Mouse (Mus musculus) intestine, postnatal 0 days (tissue): ENCODE measurements at regions not wholly inside any gene's neighbourhood (a gene's known extent, or its start where the extent isn't known, plus 50 kb on each side); places are given as distances from the start of the nearest gene placed in this dataset.
A peak's percentile ranks its signal among the peaks of the same experiment; 100 is the strongest.

Experiments
- ATAC-seq: fragments of 200-750 bp; cut with Nextera tagmentation; 2 replicates; pipeline ENCODE4 v1.8.0; 2017; ENCODE audit warnings: mild to moderate bottlenecking, moderate TSS enrichment, moderate library complexity
- H3K27ac ChIP-seq: fragments of 300-500 bp; sonication (generic); 2 replicates; pipeline ENCODE4 v1.5.1; 2014; ENCODE audit warnings: mild to moderate bottlenecking, low read depth, low read length, moderate library complexity
- H3K27me3 ChIP-seq: fragments of 300-500 bp; sonication (generic); replicated peaks from 2 replicates; pipeline ENCODE4 v1.6.1; 2014; ENCODE audit warnings: low read length, mixed read lengths; ENCODE audit not compliant: control insufficient read depth, insufficient read depth
- H3K36me3 ChIP-seq: fragments of 300-500 bp; sonication (generic); 2 replicates; pipeline ENCODE4 v1.6.1; 2014; ENCODE audit warnings: mild to moderate bottlenecking, moderate library complexity; ENCODE audit not compliant: control insufficient read depth, insufficient read depth
- H3K4me1 ChIP-seq: fragments of 300-500 bp; sonication (generic); replicated peaks from 2 replicates; pipeline ENCODE4 v1.6.1; 2014; ENCODE audit warnings: antibody characterized with exemption, low read length, mixed read lengths; ENCODE audit not compliant: control insufficient read depth, insufficient read depth
- H3K4me2 ChIP-seq: fragments of 300-500 bp; sonication (generic); replicated peaks from 2 replicates; pipeline ENCODE4 v1.6.1; 2014; ENCODE audit warnings: low read depth, mild to moderate bottlenecking, moderate library complexity
- H3K4me3 ChIP-seq: fragments of 300-500 bp; sonication (generic); 2 replicates; pipeline ENCODE4 v1.5.1; 2014; ENCODE audit warnings: low read depth, low read length
- H3K9ac ChIP-seq: fragments of 300-500 bp; sonication (generic); 2 replicates; pipeline ENCODE4 v1.6.1; 2014; ENCODE audit warnings: mild to moderate bottlenecking, low read depth, low read length
- H3K9me3 ChIP-seq: fragments of 300-500 bp; sonication (generic); 2 replicates; pipeline ENCODE4 v1.6.1; 2016; ENCODE audit warnings: mixed run types; ENCODE audit not compliant: control insufficient read depth
- CTCF ChIP-seq: sonication (generic); IDR thresholded peaks from 2 replicates; pipeline ENCODE4 v1.5.1; 2016; ENCODE audit warnings: low read depth, mild to moderate bottlenecking, control low read depth, antibody characterized with exemption, moderate library complexity
- WGBS: fragments of 180-500 bp; shearing (Covaris S2); extraction: QIAGEN DNeasy Blood & Tissue Kit; methylation state at CpG from one replicate; pipeline ENCODE4 v1.1.7; 2014; 5-methylcytosine and 5-hydroxymethylcytosine counted together

GRCm38 (mm10) chr5:50820674-50821073 is 746.9 kb downstream of the Ppargc1a start:
- no peaks in the 10 kb centered on the region for H3K9me3 ChIP-seq
- no peak overlapping the region for H3K4me3 ChIP-seq
- H3K4me1 ChIP-seq, result no peaks in the 10 kb centered on the region
- H3K36me3 ChIP-seq, result no peaks in the 10 kb centered on the region
- no peak overlapping the region for H3K9ac ChIP-seq
- no peaks in the 10 kb centered on the region for H3K27me3 ChIP-seq
- 47% methylated on average over 2 of the region's 2 CpGs for WGBS
- H3K27ac ChIP-seq, result no peak overlapping the region
- H3K4me2 ChIP-seq, result no peak overlapping the region
- TF ChIP-seq CTCF, result no peak
- 0 out of 2 replicates have a peak, but pooled peaks have one; percentile 57 for ATAC-seq

GRCm38 (mm10) chr5:50819959-50820358 is 747.6 kb downstream of the Ppargc1a start:
- Histone ChIP-seq H3K36me3 (no peaks in the 10 kb centered on the region), H3K4me2 (no peak overlapping the region), H3K4me3 (no peak overlapping the region), H3K27me3 (no peaks in the 10 kb centered on the region), H3K4me1 (no peaks in the 10 kb centered on the region), H3K27ac (no peak overlapping the region), H3K9me3 (no peaks in the 10 kb centered on the region), H3K9ac (no peak overlapping the region)
- ATAC-seq, result peak; percentile 41; the same call in 1 of the 2 replicates
- no peak for TF ChIP-seq CTCF

GRCm38 (mm10) chr5:50795310-50795709 is 736.5 kb upstream of the Adgra3 start:
- no peak for ATAC-seq
- 58% methylated on average over 4 of the region's 4 CpGs for WGBS
- no peak for TF ChIP-seq CTCF

GRCm38 (mm10) chr5:50794453-50795169 is 735.8 kb upstream of the Adgra3 start:
- WGBS, result 58% methylated on average over 2 of the region's 2 CpGs
- Histone ChIP-seq H3K36me3 (no peaks in the 10 kb centered on the region), H3K9ac (no peak overlapping the region), H3K27me3 (no peaks in the 10 kb centered on the region), H3K4me2 (no peak overlapping the region), H3K27ac (no peak overlapping the region), H3K4me3 (no peak overlapping the region), H3K9me3 (no peaks in the 10 kb centered on the region), H3K4me1 (no peaks in the 10 kb centered on the region)
- ATAC-seq, result peak; percentile 79
- TF ChIP-seq CTCF, result no peak

More at GRCm38 (mm10) chr5:50795310-50795709, 736.5 kb upstream of the Adgra3 start:
- no peak overlapping the region for H3K4me3 ChIP-seq
- H3K4me2 ChIP-seq, result no peak overlapping the region
- H3K36me3 ChIP-seq, result no peaks in the 10 kb centered on the region
- H3K27ac ChIP-seq, result no peak overlapping the region
- no peaks in the 10 kb centered on the region for H3K27me3 ChIP-seq
- no peaks in the 10 kb centered on the region for H3K4me1 ChIP-seq
- H3K9me3 ChIP-seq, result no peaks in the 10 kb centered on the region
- H3K9ac ChIP-seq, result no peak overlapping the region

- no peak for ATAC-seq
- H3K27me3 ChIP-seq, result no peaks in the 10 kb centered on the region
- TF ChIP-seq CTCF, result no peak
- WGBS, result 28% methylated on average over 1 of the region's 1 CpGs
- no peak overlapping the region for H3K4me3 ChIP-seq
- H3K4me1 ChIP-seq, result no peaks in the 10 kb centered on the region
- H3K36me3 ChIP-seq, result no peaks in the 10 kb centered on the region
- no peaks in the 10 kb centered on the region for H3K9me3 ChIP-seq
- H3K4me2 ChIP-seq, result no peak overlapping the region
- H3K9ac ChIP-seq, result no peak overlapping the region
- H3K27ac ChIP-seq, result no peak overlapping the region
Observed at GRCm38 (mm10) chr5:50793558-50793957, 734.8 kb upstream of the Adgra3 start.

- TF ChIP-seq CTCF, result no peak
- no peaks in the 10 kb centered on the region for H3K36me3 ChIP-seq
- no peak for ATAC-seq
- no peaks in the 10 kb centered on the region for H3K4me1 ChIP-seq
- H3K27ac ChIP-seq, result no peak overlapping the region
- no peak overlapping the region for H3K9ac ChIP-seq
- H3K27me3 ChIP-seq, result no peaks in the 10 kb centered on the region
- H3K4me2 ChIP-seq, result no peak overlapping the region
- H3K4me3 ChIP-seq, result no peak overlapping the region
- no peaks in the 10 kb centered on the region for H3K9me3 ChIP-seq
Observed at GRCm38 (mm10) chr5:50785273-50785672, 726.5 kb upstream of the Adgra3 start.
